Mouse (Mus musculus) embryo, embryonic 10.5 days (tissue): ENCODE data around the gene Bcas1.
A peak's percentile ranks its signal among the peaks of the same experiment; 100 is the strongest.
"Not testable (repeated sequence)": the region's sequence is repeated elsewhere in the genome, so short reads cannot be mapped to it uniquely, and the experiment has no call there.

Source experiments
- DNase-seq: peaks from one replicate; pipeline ENCODE4 v3.0.0-alpha.2; 2015; ENCODE audit warnings: low spot score

Gene Bcas1

DNA sequence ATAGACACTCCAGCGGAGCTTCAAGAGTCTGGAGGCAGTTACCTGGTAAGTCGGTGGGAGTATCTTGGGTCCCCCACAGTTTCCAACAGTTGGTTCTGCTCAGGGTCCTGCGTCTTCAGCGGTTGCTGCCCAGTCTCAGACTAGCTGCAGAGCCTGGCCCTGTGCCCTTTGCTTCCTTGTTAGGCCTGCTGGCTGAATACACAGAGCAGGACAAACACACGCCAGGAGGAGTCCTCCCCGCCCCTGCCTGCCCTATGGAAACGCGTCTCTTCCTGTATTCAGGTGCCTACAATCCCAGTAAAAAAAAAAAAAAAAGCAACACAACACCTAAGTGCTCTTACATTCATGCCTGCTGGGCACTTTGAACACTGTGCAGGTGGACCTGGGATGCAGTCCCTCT lies at the start of gene Bcas1:
Gene Bcas1 (minus strand): TSS at position 142 of the 400 bp plus-strand sequence.
- DNase-seq: no peak

DNA sequence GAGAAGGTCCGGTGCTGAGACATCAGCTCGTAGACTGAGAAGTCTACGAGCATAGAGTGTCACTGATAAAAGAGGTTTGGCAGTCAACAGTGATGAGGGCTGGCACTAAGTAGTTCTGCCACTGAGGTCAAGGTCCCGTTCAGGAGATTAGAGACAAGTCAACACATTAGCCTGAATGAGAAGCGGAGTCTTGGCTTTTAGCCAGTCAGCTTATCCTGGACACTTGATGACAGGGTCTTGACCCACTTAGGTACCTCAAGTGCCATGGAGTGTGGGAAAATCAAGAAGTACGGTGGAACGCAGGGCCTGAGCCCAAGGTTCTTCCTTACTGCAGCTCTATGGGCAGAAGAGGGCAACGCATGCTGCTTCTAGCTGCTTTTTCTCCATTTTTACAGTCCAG lies 49.0 kb upstream of the Bcas1 start:
- no peak for DNase-seq

- no peak for DNase-seq
These were observed 48.6 kb upstream of the Bcas1 start for GRCm38 (mm10) chr2:170476215-170476614.

GRCm38 (mm10) chr2:170475164-170475563 lies 47.5 kb upstream of the Bcas1 start:
- no peak for DNase-seq

DNA sequence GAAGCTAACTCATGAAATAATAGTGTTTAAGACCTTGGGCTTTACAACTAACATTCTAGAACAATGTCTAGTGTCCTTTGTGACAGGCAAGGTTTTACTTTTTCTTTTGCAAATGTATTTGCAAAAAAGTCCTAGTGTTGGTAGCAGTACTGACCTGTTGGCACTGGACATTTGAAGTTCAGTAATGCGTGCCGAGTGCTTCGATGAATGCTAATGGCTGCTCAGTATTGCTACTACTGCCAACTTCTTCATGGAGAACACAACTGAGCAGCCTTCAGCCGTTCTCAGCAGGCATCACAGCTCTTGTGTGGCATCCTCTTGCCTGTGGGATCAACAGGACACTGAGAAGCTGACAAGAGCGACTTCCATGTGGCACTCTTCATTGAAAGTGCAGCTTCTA lies 46.5 kb upstream of the Bcas1 start:
- DNase-seq: no peak

DNA sequence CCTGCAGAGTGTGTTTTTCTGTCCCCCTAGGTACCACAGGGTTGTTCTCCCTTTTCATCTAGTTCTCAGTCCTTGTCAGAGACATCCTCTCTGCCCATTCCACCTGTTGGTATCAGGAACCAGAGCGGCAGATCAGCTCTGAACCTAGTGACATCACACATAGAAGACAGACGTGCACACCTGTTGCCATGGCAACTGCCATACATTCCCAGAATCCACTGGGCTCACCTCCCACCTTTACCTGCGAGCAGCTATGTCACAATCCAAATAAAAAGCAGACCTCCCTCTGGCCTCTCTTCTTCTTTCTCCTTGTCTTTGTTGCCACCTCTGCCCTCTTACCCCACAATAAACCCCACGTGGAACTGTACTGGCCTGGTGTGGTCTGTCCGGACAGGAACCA lies 42.9 kb upstream of the Bcas1 start:
- DNase-seq: no peak

GRCm38 (mm10) chr2:170469616-170470308 lies 42.1 kb upstream of the Bcas1 start:
- DNase-seq: peak; percentile 55

DNA sequence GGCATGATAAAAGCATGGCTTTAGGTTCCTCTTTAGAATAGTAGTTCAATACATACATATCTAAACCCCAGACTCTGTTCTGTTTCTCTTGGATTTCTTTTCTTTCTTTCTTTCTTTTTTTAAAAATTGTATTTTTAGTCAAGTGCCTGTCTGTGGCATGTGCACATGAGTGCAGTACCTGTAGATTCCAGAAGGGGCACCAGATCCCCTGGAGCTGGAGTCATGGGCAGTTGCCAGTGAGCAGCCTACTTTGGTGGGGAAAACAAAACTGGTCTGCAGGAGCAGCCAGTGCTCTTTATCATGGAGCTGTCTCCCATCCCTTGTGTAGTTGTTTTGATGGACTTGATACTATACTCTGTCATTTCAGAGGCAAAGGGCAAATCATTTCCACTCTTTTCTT lies 40.4 kb upstream of the Bcas1 start:
- DNase-seq: peak; percentile 43

GRCm38 (mm10) chr2:170464817-170465216 lies 37.2 kb upstream of the Bcas1 start:
- DNase-seq: no peak

- no peak for DNase-seq
These were observed 34.0 kb upstream of the Bcas1 start for GRCm38 (mm10) chr2:170461652-170462051.

DNA sequence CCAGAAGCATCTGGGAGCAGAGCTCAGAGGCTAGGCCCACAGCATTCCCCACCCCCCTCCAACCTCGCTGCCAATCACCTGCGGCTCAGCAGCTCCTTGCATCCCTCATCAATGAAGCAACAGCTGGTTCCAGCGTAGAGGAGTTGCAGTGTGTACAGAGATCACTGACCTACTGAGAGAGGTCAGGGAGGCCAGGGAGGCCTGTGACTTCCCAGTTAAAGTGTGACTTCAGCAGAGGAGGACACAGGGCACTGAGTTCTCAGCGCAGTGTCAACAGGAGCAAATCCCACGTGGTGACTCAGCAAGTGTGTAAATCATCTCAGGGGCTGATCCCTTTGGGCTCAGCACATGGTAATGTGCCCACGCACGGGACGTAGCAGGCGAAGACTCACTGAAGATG lies 32.2 kb upstream of the Bcas1 start:
- DNase-seq: peak; percentile 81

DNA sequence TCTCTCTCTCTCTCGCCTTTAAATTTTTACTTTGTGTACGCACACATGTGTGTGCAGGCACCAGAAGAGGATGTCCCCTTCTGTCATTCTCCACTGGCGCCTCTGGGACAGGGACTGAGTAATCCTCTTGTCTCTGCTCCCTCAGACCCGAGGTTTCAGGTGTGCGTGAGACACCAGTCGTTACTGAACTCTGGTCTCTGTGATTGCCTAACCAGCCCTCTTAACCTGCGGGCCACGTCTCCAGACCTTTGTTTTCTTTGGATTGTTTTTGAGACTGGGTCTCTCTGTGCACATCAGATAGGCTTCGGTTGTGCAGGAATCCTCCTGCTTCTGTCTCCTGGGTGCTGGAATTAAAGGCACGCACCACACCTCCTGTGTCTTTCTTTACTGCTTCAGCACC lies 31.5 kb upstream of the Bcas1 start:
- DNase-seq: no peak

DNA sequence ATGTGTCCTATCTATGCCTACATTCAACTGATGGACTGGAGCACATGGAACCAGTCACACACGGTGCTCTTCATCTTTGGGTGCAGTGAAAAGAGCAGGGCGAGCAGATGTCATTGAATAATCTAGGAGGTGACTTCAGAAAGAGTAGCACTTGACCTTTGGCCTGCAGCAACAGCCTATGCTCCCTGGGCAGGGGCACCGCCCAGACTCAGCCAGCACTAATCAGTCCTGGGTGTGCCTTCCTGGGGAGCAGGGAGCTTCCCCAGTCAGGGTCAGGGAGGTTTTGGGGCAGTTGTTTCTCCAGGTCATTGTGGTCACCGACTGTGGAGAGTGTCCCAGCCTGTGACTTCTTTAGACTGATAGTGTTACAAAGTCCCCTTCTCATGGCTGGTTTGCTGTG lies 26.2 kb upstream of the Bcas1 start:
- DNase-seq: not testable (repeated sequence)

GRCm38 (mm10) chr2:170450933-170451332 lies 23.3 kb upstream of the Bcas1 start:
- DNase-seq: peak; percentile 92

- DNase-seq: no peak
These were observed 20.0 kb upstream of the Bcas1 start for GRCm38 (mm10) chr2:170447651-170448050.

GRCm38 (mm10) chr2:170446843-170447383 lies 19.3 kb upstream of the Bcas1 start:
- no peak for DNase-seq

DNA sequence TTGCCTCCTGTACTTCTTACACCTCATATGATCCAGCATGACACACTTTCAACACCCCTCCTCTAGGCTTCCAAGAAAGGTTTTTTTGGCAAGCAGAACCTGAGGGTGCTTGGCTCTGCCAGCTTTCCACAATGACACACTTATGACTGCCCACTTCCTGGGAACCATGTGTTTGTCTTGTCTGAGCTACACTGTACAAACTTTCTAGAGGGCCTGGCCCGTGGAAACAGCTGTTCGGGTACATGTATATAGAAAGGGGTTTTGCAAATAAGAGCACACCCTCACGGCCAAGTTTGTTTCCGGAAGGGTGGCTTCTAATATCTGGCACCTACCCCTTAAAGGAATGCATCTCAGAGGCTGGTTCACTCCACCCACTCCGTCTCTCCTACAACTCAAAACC lies 18.2 kb upstream of the Bcas1 start:
- no peak for DNase-seq

GRCm38 (mm10) chr2:170442535-170442934 lies 14.9 kb upstream of the Bcas1 start:
- peak; percentile 60 for DNase-seq

DNA sequence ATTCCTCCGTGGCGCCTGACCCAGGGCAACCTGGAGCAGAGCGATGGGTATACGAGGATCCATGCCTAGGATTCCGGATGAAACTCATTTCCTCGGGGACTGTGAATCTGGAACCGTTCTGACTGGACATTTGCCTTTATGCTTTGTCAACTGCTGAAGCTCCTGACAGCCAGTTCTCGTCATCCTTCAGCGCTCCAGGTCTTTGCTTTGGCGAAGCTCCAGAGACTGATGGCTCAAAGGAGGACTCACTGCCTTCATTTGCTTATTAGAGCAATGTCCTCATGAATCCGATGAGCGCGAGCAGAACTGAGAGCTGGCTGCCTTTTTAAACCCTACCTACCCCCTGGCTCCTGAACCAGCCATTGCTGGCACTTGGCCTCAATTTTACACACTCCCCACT lies 11.1 kb upstream of the Bcas1 start:
- DNase-seq: no peak

- DNase-seq: no peak
These were observed 8.6 kb upstream of the Bcas1 start for GRCm38 (mm10) chr2:170436204-170436603.

- no peak for DNase-seq
These were observed 4.5 kb upstream of the Bcas1 start for GRCm38 (mm10) chr2:170432152-170432551.

GRCm38 (mm10) chr2:170428966-170429365 lies 1.3 kb upstream of the Bcas1 start:
- no peak for DNase-seq

DNA sequence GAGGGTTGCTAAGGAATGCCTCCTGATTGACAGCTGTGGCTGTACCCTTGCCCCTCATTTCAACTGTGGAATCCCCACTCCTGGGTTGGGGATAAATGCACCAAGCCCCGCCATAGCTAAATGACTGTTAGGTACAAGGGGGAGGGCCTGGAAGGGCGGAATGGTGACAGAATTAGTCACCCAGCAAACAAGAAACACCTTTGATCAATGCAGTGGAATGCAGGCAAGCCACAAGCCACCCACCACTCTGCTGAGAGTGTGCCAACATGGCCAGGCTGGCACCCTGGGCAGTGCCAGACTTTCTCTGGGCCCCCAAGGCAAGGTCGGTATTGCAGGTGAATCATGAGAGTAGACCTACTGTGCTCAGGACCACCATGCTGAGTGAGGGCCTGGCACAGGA lies 3.5 kb downstream of the Bcas1 start:
- no peak for DNase-seq

GRCm38 (mm10) chr2:170421924-170422323 lies 5.7 kb downstream of the Bcas1 start:
- DNase-seq: peak; percentile 50
